Mouse (Mus musculus) embryo, embryonic 11 days (tissue): ENCODE measurements at regions not wholly inside any gene's neighbourhood (a gene's known extent, or its start where the extent isn't known, plus 50 kb on each side); places are given as distances from the start of the nearest gene placed in this dataset.
A peak's percentile ranks its signal among the peaks of the same experiment; 100 is the strongest.

Source experiments
- DNase-seq: peaks from one replicate; pipeline ENCODE4 v3.0.0-alpha.2; 2015

- peak; percentile 89 for DNase-seq
Measured at GRCm38 (mm10) chr10:81996742-81997536, 51.0 kb upstream of the Zfp873 start.
